Mouse (Mus musculus) kidney, postnatal 14 days (tissue): Measurements from ENCODE around the gene Ppard.
A peak's percentile ranks its signal among the peaks of the same experiment; 100 is the strongest.
"Not testable (repeated sequence)": the region's sequence is repeated elsewhere in the genome, so short reads cannot be mapped to it uniquely, and the experiment has no call there.

ENCODE experiments used
- DNase-seq: peaks from one replicate; pipeline ENCODE4 v3.0.0; 2022; ENCODE audit warnings: mixed read lengths

Gene Ppard

GRCm38 (mm10) chr17:28321700-28322099 lies 89.2 kb downstream of the Ppard start:
- no peak for DNase-seq

GRCm38 (mm10) chr17:28323786-28324185 lies 91.3 kb downstream of the Ppard start:
- no peak for DNase-seq

- not testable (repeated sequence) for DNase-seq
Measured at GRCm38 (mm10) chr17:28324416-28324815, 91.9 kb downstream of the Ppard start.

GRCm38 (mm10) chr17:28325751-28326150 lies 93.3 kb downstream of the Ppard start:
- no peak for DNase-seq

GRCm38 (mm10) chr17:28326951-28327350 lies 94.5 kb downstream of the Ppard start:
- no peak for DNase-seq

- peak; percentile 74 for DNase-seq
Measured at GRCm38 (mm10) chr17:28327673-28328325, 95.3 kb downstream of the Ppard start.

- peak; percentile 98 for DNase-seq
Measured at GRCm38 (mm10) chr17:28328366-28328928, 95.9 kb downstream of the Ppard start, which contains the start of gene Rpl10a. Rpl10a (plus strand) TSS chr17:28328471.

- peak; percentile 43 for DNase-seq
Measured at GRCm38 (mm10) chr17:28328946-28329345, 96.4 kb downstream of the Ppard start.

GRCm38 (mm10) chr17:28329503-28330231 lies 97.2 kb downstream of the Ppard start:
- no peak for DNase-seq

GRCm38 (mm10) chr17:28330232-28330546 lies 97.7 kb downstream of the Ppard start:
- DNase-seq: no peak

- DNase-seq: not testable (repeated sequence)
Measured at GRCm38 (mm10) chr17:28330590-28330989, 98.1 kb downstream of the Ppard start.

- DNase-seq: no peak
Measured at GRCm38 (mm10) chr17:28331241-28332112, 99.0 kb downstream of the Ppard start.

GRCm38 (mm10) chr17:28332113-28332914 lies 99.8 kb downstream of the Ppard start:
- DNase-seq: no peak

- DNase-seq: no peak
Measured at GRCm38 (mm10) chr17:28332915-28333546, 100.5 kb downstream of the Ppard start.

GRCm38 (mm10) chr17:28335267-28335666 lies 102.8 kb downstream of the Ppard start:
- DNase-seq: no peak

- no peak for DNase-seq
Measured at GRCm38 (mm10) chr17:28337547-28337946, 105.0 kb downstream of the Ppard start.

GRCm38 (mm10) chr17:28340578-28340977 lies 108.1 kb downstream of the Ppard start:
- DNase-seq: no peak

- peak; percentile 97 for DNase-seq
Measured at GRCm38 (mm10) chr17:28341091-28341490, 108.6 kb downstream of the Ppard start.

GRCm38 (mm10) chr17:28344050-28344607 lies 111.6 kb downstream of the Ppard start:
- DNase-seq: peak; percentile 66

- no peak for DNase-seq
Measured at GRCm38 (mm10) chr17:28344670-28345069, 112.2 kb downstream of the Ppard start.

GRCm38 (mm10) chr17:28345271-28345721 lies 112.8 kb downstream of the Ppard start:
- no peak for DNase-seq
